Mouse (Mus musculus) liver, embryonic 14.5 days (tissue): Measurements from ENCODE around the gene Fbxo41. TPM values are rescaled to one million over a fixed set of nuclear protein-coding genes. Genes with fewer than 3 reads are reported as not detected.

Experiments used
- ATAC-seq: fragments of 200-750 bp; cut with Nextera tagmentation; 2 replicates; pipeline ENCODE4 v1.8.0; 2017; ENCODE audit warnings: moderate number of reproducible peaks, mild to moderate bottlenecking, moderate library complexity; ENCODE audit not compliant: insufficient read depth
- DNase-seq, 3 experiments: peaks; one replicate each; pipeline ENCODE4 v3.0.0-alpha.2; 2012 to 2013; ENCODE audit warnings: low read depth in 3 of 3, low spot score in 3 of 3
- H3K27ac ChIP-seq: fragments of 300-500 bp; sonication (generic); 2 replicates; pipeline ENCODE4 v1.5.1; 2014; ENCODE audit warnings: moderate library complexity, mild to moderate bottlenecking, control low read depth, inconsistent platforms
- H3K27me3 ChIP-seq: fragments of 300-500 bp; sonication (generic); 2 replicates; pipeline ENCODE4 v1.6.1; 2014; ENCODE audit warnings: mild to moderate bottlenecking, low read length, moderate library complexity; ENCODE audit not compliant: control insufficient read depth, insufficient read depth
- H3K36me3 ChIP-seq: fragments of 300-500 bp; sonication (generic); replicated peaks from 2 replicates; pipeline ENCODE4 v1.6.1; 2014; ENCODE audit warnings: low read depth; ENCODE audit not compliant: control insufficient read depth, insufficient read depth
- H3K4me1 ChIP-seq, 2 experiments: fragments of 200-500 bp in 1 of 2; fragments of 300-500 bp in 1 of 2; sonication (generic) in 1 of 2; replicated peaks; 2 replicates each; pipeline ENCODE4 v1.6.1; 2012 to 2014; ENCODE audit warnings: antibody characterized with exemption in 1 of 2, inconsistent platforms in 1 of 2, low read length in 1 of 2; ENCODE audit not compliant: control insufficient read depth in 2 of 2, insufficient read depth in 2 of 2
- H3K4me2 ChIP-seq: fragments of 300-500 bp; sonication (generic); 2 replicates; pipeline ENCODE4 v1.6.1; 2014; ENCODE audit warnings: low read depth, mild to moderate bottlenecking, control low read depth, moderate library complexity
- H3K4me3 ChIP-seq, 2 experiments: fragments of 200-500 bp in 1 of 2; fragments of 300-500 bp in 1 of 2; sonication (generic) in 1 of 2; 2 replicates each; pipeline ENCODE4 v1.5.1; 2012 to 2014; ENCODE audit warnings: low read depth in 2 of 2, low read length in 2 of 2, mild to moderate bottlenecking in 2 of 2, control low read depth in 1 of 2, inconsistent platforms in 1 of 2, moderate library complexity in 1 of 2; ENCODE audit not compliant: insufficient read depth in 1 of 2
- H3K9ac ChIP-seq: fragments of 300-500 bp; sonication (generic); replicated peaks from 2 replicates; pipeline ENCODE4 v1.6.1; 2014; ENCODE audit warnings: mild to moderate bottlenecking, control low read depth, moderate library complexity
- H3K9me3 ChIP-seq: fragments of 300-500 bp; sonication (generic); 2 replicates; pipeline ENCODE4 v1.6.1; 2016; ENCODE audit warnings: low read length, mixed read lengths; ENCODE audit not compliant: control insufficient read depth
- CTCF ChIP-seq: IDR thresholded peaks from 2 replicates; pipeline ENCODE4 v1.5.1; 2016; ENCODE audit warnings: antibody characterized with exemption, low read depth, control low read depth
- EP300 ChIP-seq: IDR thresholded peaks from 2 replicates; pipeline ENCODE4 v1.6.1; 2016; ENCODE audit warnings: antibody characterized with exemption, low read depth
- WGBS: fragments of 180-500 bp; shearing (Covaris S2); extraction: QIAGEN DNeasy Blood & Tissue Kit; methylation state at CpG from one replicate; pipeline ENCODE4 v1.1.7; 2014; ENCODE audit not compliant: insufficient replicate concordance; 5-methylcytosine and 5-hydroxymethylcytosine counted together
- polyA plus RNA-seq, 2 experiments: library from polyadenylated mRNA; depleted of rRNA in 1 of 2; stranded (reverse) in 1 of 2; unstranded in 1 of 2; fragments of >200 nt; fragmentation: Nextera tagmentation in 1 of 2; extraction: Ambion mirVana in 1 of 2; gene quantifications; 2 replicates each; pipeline versions ENCODE4 v1.2.1 to v1.2.3; 2012 to 2014

Gene Fbxo41
- polyA plus RNA-seq, 2 experiments: not detected

- Histone ChIP-seq H3K27ac (no peak overlapping the region), H3K4me3 (no peak overlapping the region), H3K27me3 (no peaks in the 10 kb centered on the region), H3K36me3 (no peaks in the 10 kb centered on the region), H3K4me1 (no peaks in the 10 kb centered on the region), H3K9ac (no peak overlapping the region), H3K4me2 (no peak overlapping the region), H3K9me3 (no peaks in the 10 kb centered on the region)
- DNase-seq (no peak), ATAC-seq (no peak)
- no peak for TF ChIP-seq EP300
- 46% methylated on average over 3 of the region's 3 CpGs for WGBS
Measured at GRCm38 (mm10) chr6:85491606-85492005, 11.2 kb downstream of the Fbxo41 start.

DNA sequence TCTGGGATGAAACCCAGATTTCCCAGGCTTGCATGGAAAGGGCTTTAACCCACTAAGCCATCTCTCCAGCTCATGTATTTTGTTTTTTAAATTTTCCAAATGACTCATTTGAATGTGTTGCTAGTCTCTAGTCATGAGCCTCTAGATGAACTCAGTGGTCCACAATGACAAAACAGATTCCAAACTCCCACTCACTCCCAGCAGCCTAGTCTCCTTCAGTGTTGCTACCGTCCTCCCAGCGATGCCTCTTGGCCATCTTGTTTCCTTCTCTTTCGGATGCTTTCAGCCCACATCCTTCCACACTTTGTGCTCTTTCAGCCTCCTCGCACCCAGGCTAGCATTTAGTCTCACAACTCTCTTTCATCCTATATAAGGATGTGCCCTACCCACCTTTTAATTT, 12.5 kb downstream of the Fbxo41 start:
- H3K4me1 ChIP-seq: no peaks in the 10 kb centered on the region
- no peak overlapping the region for H3K4me3 ChIP-seq
- H3K27ac ChIP-seq: no peak overlapping the region
- H3K36me3 ChIP-seq: no peaks in the 10 kb centered on the region
- no peak overlapping the region for H3K9ac ChIP-seq
- ATAC-seq (no peak), DNase-seq (no peak)
- TF ChIP-seq CTCF: no peak
- no peak for TF ChIP-seq EP300
- H3K9me3 ChIP-seq: no peaks in the 10 kb centered on the region
- H3K4me2 ChIP-seq: no peak overlapping the region
- WGBS: 58% methylated on average over 4 of the region's 4 CpGs
- H3K27me3 ChIP-seq: peaks cover under 1% of the 10 kb centered on the region; the same call in 1 of the 2 replicates

- Histone ChIP-seq H3K36me3 (no peaks in the 10 kb centered on the region), H3K9ac (no peak overlapping the region), H3K4me2 (no peak overlapping the region), H3K4me1 (no peaks in the 10 kb centered on the region), H3K9me3 (no peaks in the 10 kb centered on the region), H3K27ac (no peak overlapping the region), H3K27me3 (peaks cover 5% of the 10 kb centered on the region), H3K4me3 (no peak overlapping the region)
- 56% methylated on average over 3 of the region's 3 CpGs for WGBS
- no peak for DNase-seq
- ATAC-seq: no peak
- TF ChIP-seq CTCF (no peak), EP300 (no peak)
Measured at GRCm38 (mm10) chr6:85489717-85490116, 13.1 kb downstream of the Fbxo41 start.

GRCm38 (mm10) chr6:85488510-85488909, 14.3 kb downstream of the Fbxo41 start:
- 71% methylated on average over 4 of the region's 4 CpGs for WGBS
- DNase-seq: no peak
- no peaks in the 10 kb centered on the region for H3K9me3 ChIP-seq
- H3K4me1 ChIP-seq: no peaks in the 10 kb centered on the region
- H3K9ac ChIP-seq: no peak overlapping the region
- no peaks in the 10 kb centered on the region for H3K36me3 ChIP-seq
- H3K27ac ChIP-seq: no peak overlapping the region
- ATAC-seq: no peak
- H3K4me3 ChIP-seq: no peak overlapping the region
- no peak overlapping the region for H3K4me2 ChIP-seq
- no peak for TF ChIP-seq CTCF
- TF ChIP-seq EP300: no peak
- peaks cover 18% of the 10 kb centered on the region for H3K27me3 ChIP-seq

- Histone ChIP-seq H3K9ac (no peak overlapping the region), H3K4me1 (no peaks in the 10 kb centered on the region), H3K36me3 (no peaks in the 10 kb centered on the region), H3K4me3 (no peak overlapping the region), H3K27ac (no peak overlapping the region), H3K27me3 (peaks cover 21% of the 10 kb centered on the region), H3K9me3 (no peaks in the 10 kb centered on the region), H3K4me2 (no peak overlapping the region)
- ATAC-seq: no peak
- TF ChIP-seq CTCF (no peak), EP300 (no peak)
- WGBS: 52% methylated on average over 2 of the region's 2 CpGs
- no peak for DNase-seq
Measured at GRCm38 (mm10) chr6:85485738-85486137, 17.1 kb downstream of the Fbxo41 start.
